Mouse (Mus musculus): Measurements from ENCODE around the gene Ap5z1. TPM values are rescaled to one million over a fixed set of nuclear protein-coding genes. Genes with fewer than 3 reads are reported as not detected.

Ap5z1 gene
- total RNA-seq, 2 experiments from 2014 or later = 19.7 to 31.9 TPM

- DNase-seq = no peak
Measured at GRCm38 (mm10) chr5:142524711-142525464, 61.1 kb downstream of the Ap5z1 start.

Other genes with a start within 250 kb of the Ap5z1 start
- 10 to 100 TPM; 47.9 to 52.2 TPM for gene Foxk1, start 62.4 kb upstream of the Ap5z1 start, total RNA-seq (2021)
- under 1 TPM; 0.72 to 0.76 TPM for gene Papolb, start 66.1 kb downstream of the Ap5z1 start, total RNA-seq (2021)
- gene Radil, start 87.2 kb downstream of the Ap5z1 start, total RNA-seq (2021) = 10 to 100 TPM; 13.5 to 14.7 TPM
- gene Mmd2, start 144.9 kb downstream of the Ap5z1 start, total RNA-seq (2021) = 100 to 1,000 TPM; 159 to 178 TPM
- gene Wipi2, start 163.8 kb downstream of the Ap5z1 start, total RNA-seq (2021) = 100 to 1,000 TPM; 102 to 103 TPM
- gene Slc29a4, start 228.6 kb downstream of the Ap5z1 start, total RNA-seq (2021) = 10 to 100 TPM; 49.2 to 50.3 TPM

Measured in layer of hippocampus, postnatal 36 days (tissue).